Mouse (Mus musculus) G1E-ER4 (cell line): ENCODE measurements around the gene Ednrb. TPM values are rescaled to one million over a fixed set of nuclear protein-coding genes. Genes with fewer than 3 reads are reported as not detected.

Source experiments
- GATA1 ChIP-seq: IDR thresholded peaks from one replicate; pipeline ENCODE4 v1.8.0; 2012; ENCODE audit warnings: low read length, inconsistent platforms
- polyA plus RNA-seq: library from polyadenylated mRNA; stranded (reverse); fragments of >175 nt; gene quantifications from 2 replicates; pipeline ENCODE4 v1.2.3, GENCODE M21; 2012

Ednrb gene
- polyA plus RNA-seq, 1 experiment: not detected

GRCm38 (mm10) chr14:103792726-103793125 is 51.5 kb downstream of the Ednrb start:
- no peak for TF ChIP-seq GATA1

DNA sequence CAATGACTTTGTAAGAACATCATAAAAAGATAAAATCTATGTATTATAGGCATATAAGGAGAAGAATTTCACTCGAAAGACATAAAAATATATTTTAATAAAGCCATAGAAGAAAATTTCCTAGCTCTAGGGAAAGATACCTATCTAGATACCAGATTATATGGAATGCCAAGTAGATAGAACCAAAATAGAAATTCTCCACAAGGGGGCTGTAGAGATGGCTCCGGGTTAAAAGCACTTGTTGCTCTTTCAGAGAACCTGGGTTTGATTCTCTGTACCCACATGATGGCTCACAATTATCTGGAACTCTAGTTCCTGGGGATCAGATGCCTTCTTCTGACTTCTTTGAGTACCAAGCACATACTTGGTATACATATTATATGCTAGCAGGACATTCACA is 56.7 kb downstream of the Ednrb start:
- TF ChIP-seq GATA1: no peak

- TF ChIP-seq GATA1: no peak
Measured at GRCm38 (mm10) chr14:103785096-103785965, 58.9 kb downstream of the Ednrb start.

- TF ChIP-seq GATA1: no peak
Measured at GRCm38 (mm10) chr14:103779276-103779675, 64.9 kb downstream of the Ednrb start.

DNA sequence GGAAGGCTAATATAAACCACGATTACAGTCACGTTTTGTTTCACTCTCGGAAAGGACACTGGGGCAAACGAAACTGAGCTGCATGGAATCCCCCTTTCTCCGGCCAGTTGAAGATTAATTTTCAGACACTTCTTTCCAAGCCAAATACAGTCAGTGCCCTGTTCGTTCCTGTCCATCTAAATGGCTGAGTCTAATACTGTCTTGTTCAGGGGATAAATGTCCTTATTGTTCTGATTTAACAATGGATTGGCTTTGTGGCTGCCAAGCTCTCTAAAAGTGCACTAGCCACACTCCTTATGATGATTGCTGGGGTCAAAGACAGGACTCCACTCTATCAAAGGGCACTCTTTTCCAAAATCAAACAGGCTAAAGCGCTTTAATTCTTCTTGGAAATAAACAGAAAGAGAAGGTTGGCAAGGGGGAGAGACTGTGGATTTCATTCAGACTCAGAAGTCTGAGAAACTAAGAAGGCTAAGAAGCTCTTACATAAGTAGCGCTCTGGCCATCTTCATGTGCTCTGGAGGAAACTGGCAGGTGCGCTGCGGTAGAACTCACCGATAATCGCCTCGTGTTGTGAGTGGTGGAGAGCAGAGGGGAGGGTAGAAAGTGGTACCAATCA is 65.6 kb downstream of the Ednrb start:
- no peak for TF ChIP-seq GATA1

- TF ChIP-seq GATA1: no peak
Measured at GRCm38 (mm10) chr14:103778009-103778431, 66.2 kb downstream of the Ednrb start.

DNA sequence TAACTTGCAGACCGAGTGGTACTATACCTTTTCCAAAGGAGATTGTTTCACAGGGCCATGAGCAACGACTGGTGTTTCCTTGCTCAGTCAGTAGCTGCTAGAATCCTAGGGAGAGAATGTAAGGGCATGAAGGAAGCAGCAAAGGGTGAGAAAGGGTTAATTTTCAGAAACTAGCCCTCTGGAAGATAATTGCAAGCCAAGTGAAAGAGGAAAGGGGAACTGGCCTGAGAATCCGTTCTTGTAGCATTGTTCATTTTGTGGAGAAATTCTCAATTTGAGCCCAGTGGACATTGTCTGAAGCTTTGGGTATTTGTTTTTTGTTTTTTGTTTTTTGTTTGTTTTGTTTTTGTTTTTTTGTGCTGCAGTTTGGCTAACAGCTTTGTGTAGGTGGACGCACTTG is 66.8 kb downstream of the Ednrb start:
- TF ChIP-seq GATA1: no peak

DNA sequence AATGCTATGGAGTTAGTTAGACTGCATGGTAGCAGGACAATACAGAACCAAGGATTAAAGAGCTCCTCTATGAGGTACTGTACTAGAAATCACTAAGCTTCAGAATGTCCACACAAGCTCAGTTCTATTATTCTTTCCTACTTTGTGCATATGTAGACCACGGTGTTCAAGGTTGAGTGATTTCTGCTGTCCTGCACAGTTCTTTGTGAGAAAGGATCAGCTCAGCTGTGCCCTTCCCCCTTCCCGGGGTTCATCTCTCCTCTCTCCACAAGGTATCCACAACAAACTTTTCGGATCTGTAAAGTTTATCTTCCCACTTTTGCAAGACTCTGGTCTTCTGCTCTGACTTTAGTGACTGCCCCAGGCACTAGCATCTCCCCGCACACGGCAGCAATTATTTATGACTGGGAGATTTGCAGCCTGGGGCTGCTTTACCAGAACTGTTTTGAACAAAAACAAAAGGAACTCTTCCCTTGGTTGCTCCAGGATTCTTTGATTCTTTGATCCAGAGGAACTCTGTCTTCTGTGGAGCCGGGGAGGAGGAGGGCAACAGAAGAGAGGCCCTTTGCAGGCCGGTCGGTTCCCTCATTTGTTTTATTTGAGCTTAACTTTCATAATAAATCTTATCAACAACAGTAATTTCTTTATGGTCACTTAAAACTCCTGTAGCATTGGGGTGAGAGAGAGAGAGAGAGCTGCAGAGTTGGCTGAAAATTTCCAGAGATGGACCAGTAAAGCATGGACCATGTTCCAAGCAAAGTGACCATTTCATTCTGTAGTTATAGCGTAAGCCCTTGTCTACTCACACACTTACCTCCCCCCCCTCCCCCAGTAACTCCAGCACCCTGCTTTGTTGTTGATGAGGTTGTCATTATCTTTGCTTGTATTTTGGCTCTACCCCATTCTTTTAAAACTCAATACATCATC is 74.6 kb downstream of the Ednrb start:
- TF ChIP-seq GATA1: no peak

GRCm38 (mm10) chr14:103767488-103767887 is 76.7 kb downstream of the Ednrb start:
- TF ChIP-seq GATA1: no peak

Other genes with a start within 250 kb of the Ednrb start
- gene Slain1, start 194.2 kb downstream of the Ednrb start, polyA plus RNA-seq: not detected in 2 replicates